Mouse (Mus musculus): ENCODE results near the gene Fry.

Fry gene

DNA sequence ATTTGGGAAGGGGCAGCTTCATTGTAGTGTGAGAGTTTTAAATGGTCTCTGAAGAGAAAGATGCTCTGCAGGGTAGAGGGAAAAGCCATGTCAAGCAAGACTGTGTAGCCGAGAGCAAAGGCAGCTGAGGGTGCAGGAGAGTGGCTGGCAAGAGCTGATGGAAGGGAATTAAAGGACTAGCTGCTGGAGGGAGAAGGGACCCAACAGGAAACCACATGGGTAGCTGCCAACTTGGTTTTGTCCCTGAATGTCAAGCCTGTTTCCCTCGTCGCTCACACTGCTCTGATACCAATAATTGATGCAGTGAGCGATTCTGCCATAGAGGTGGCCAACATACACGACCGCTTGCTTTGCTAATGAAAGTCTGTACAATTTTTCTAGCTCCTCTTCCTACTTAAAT is 160.9 kb downstream of the Fry start:
- DNase-seq = no peak

DNA sequence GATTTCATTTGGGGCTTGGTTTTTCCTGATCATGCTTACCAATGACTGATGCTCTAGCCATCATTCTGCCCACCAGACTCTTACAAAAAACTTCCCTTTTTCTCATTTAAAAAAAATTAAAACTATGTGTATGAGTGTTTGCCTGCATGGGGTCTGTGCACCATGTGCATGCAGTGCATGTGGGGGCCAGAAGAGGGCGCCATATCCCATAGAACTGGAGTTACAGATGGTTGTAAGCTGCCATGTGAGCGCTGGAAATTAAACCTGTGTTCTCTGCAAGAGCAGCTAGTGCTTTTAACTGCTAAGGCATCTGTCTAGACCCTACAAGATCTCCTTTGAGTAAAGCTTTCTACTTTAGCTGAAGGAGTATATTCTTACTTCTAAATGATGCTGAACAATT is 162.6 kb downstream of the Fry start:
- DNase-seq = no peak

DNA sequence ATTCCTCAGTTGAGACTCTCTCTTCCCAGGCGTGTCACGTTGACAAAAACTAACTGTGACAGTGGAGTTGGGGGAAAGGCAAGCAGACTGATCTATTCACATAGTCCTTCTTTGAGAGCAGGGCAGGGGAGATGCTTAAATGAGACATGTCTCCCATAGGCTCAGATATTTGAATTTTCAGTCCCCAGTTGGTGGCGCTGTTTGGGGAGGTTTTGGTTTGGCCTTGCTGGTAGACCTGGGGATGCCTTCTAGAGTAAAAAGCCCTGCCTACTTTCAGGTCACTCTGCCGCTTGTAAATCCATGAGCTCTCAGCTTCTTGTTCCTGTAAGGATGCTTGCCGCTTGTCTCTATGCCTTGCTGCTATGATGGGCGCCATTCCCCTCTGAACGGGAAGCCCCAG is 163.6 kb downstream of the Fry start:
- no peak for DNase-seq

DNA sequence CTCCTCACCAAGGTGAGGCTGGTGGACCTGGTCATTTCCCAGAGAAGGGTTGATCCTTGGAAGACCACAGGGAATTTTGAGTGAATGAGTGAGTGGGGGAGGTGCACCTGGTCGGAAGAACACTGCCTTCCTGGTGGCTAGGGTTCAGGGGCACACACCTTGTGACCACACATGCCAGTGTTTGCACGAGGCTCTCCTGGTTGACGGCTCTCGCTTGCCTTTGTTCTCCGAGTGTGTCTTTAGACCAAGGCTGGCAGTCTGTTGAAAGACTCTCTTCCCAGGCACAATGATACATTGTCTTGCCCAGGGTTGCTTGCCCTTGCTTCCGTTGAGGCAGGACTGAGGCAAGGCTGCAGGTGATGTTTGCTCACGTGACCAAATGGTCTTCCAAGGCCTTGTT is 169.5 kb downstream of the Fry start:
- DNase-seq = no peak

DNA sequence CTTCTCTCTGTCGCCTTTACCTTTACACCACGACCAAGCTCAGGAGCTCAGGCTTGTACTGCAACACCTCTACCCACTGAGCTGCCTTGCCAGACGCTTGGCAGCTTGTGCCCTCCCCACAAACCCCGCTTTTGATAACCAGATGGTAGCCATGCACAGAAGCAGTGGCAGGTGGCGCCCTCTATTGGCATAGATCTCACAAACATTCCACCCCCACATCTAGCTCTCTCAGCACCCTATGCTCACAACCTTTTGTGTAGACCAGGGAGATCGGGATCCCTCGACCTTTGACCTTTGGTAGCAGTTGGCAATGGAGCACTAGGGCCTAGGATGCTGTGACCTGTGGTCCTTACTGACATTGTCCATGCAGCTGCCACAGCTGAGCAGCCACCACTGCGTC is 171.2 kb downstream of the Fry start:
- peak in 1 of 2 experiments; percentile 17 for DNase-seq

DNA sequence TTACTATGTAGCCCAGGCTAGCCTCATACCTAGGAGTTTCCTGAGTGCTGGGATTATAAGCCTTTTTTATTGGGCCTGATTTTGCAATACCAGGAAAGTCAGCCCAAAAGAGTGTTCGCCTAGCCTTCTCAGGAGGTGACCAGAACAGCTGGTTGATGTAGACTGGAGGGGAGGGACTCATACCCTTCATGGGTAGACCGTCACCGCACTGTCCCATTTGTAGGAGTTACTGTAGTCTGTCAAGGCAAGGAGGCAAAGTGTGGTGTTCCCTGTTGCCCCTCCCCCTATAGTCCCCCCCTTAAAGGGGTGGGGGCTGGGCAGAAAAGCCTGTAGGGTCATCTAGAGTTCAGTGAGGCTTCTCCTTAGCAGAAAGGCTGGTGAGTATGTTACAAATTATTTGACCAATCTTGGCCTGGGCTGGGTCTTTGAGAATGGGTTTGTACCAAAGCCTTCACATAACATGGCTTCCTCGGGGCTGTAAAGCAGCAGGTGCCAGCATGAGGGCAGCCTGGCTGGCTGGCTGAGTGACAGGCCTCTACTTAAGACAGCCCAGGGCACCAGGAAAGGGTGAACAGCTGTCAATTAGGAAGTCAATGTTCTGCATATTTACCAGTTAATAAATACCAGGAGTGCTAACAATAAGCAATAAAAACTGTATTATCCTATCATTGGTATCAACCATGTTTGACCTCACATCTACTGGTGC is 172.2 kb downstream of the Fry start:
- no peak for DNase-seq

DNA sequence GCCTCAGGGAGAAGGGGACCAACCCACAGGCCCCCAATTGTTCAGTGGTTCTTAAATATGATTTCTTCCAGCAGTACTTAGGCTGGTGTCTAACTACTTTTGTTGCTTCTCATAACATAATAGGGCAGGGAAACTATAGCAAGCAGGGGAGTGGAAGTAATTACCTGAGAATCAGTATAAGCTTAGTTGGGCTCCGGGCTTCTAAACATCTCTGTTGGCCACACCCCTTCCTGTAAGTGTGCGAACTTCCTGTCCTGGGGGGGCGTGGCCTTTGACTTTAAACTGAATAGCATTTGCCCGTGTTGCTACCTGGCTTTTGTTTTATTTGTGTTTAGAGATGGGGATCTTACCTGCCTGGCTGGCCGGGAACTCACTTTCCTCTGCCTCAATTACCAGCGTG is 172.8 kb downstream of the Fry start:
- no peak for DNase-seq

DNA sequence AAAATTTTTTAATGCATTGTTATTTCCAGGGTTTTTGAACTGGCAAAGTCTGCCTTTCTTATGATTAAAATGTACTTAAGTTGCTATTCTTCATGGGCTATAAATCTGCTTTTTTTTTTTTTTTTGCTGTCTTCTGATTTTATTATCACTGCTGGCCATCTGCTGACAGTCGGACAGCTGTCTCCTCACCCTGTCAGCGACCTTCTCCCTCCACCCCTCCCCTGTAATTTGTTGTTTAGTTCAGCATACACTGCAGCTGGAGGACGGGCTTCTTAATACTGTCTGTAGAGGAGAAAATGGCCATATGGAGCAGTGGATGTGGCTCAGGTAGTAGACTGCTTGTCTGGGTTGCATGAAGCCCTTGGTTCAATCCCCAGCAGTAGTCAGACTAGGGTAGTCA is 173.7 kb downstream of the Fry start:
- DNase-seq = no peak

DNA sequence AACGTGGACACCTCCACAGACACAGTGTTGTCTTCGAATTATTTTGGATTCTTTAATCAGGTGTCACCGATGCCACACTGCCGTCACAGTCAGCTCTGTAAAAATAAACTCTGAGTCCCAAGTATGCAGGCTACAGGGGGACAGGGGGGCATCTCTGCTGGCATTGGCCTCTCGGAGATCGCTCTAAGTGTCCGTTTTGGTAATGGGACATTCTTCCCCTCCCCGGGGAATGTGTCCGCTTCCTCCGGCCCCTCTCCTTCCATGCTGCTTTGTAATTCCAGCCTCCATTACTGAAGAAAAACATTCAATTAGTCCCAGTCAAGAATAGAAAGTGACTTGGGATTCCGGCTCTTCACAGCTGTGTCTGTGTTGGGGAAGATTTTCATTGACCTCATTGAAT is 175.9 kb downstream of the Fry start:
- DNase-seq = peak in 1 of 2 experiments; percentile 29

DNA sequence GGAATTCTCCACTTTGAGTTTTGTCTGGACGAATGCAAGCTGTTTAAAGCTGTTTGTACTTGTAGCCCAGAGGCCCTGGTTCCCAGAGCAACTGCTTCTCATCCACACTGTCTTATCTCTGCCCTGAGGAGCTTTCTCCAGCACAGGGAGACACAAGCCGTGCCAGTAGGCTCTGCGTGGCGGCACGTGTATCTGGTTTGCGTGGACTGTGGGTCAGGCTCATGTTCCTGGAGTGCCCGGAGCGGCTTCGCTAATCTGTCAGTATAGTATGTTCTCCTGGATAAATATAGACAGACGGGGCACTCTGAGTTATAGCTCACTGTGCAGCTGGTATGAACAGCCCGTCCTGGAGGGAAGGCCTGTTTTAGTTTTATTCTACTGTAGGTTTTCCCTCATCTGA is 176.7 kb downstream of the Fry start:
- DNase-seq = no peak

DNA sequence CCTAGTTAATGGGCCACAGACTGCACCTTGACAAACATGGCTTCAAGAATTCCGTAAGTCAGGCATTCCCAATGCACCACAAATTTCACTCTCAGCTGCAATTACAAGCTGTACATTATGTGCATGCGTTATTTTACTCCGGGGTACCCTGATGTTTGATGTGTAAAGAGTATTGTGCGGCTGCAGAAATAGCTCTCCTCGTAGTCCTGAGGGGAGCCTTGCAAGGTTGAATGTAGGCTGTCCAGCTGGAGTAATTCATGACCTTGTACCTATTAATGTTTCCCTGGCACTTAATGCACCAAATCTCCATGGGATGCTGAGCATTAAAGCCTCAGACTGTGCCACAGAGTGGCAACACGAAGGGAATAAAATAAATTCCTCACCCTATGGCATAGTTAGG is 180.5 kb downstream of the Fry start:
- no peak for DNase-seq

DNA sequence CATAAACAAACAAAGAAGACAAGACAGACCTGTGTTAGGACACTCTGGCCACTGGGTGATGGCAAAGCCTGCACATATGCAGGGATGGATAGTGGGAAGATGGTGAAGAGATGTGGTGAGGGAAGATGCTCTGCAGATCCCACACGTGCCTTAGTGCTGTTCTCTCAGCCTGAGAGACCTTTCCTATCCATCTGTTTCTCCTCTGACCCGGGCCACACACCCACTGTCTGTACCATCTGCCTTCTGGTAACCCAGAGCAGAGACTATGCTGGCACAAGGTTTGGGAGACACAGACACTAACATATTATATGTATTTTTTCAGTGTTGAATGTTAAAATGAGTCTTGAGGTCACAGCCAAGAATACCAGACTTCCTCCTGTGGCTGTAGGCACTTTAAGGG is 183.7 kb downstream of the Fry start:
- no peak for DNase-seq

DNA sequence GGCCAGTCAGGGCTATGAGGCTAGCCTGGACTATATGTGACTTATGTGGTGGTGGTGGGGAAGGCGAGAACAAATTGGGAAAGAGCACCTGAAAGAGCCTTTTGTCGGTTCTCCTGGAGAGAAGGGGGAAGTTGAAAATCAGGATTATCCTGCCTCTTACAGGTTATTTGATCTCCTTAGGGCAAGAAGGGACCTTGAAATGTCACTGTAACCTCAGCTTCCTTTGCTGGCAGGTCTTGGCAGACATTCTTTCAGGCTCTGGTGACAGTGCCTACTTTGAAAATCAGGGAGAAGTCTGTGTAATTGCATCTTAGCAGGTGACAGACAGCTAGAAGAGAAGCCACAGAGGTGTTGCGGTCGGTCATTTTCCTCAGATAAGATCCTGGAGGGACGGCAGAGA is 184.6 kb downstream of the Fry start:
- DNase-seq = no peak

DNA sequence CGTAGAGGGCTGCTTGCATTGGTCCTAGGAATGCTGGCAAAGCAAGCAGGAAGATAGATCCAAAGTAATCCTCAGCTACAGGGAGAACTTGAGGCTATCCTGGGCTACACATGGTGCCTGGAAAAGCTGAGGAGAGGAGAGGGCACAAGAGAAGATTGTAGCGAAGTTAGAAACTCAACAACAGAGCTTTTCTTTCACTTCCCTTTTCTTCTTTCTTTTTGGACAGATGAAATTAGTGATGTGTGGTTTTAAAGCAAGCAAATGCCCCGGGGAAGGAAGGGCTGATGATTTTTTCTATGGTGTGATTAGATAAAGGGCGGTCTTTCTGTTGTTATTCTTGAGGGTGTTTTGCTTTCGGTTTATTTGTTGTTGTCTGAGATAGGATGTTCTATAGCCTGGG is 188.1 kb downstream of the Fry start:
- no peak for DNase-seq

DNA sequence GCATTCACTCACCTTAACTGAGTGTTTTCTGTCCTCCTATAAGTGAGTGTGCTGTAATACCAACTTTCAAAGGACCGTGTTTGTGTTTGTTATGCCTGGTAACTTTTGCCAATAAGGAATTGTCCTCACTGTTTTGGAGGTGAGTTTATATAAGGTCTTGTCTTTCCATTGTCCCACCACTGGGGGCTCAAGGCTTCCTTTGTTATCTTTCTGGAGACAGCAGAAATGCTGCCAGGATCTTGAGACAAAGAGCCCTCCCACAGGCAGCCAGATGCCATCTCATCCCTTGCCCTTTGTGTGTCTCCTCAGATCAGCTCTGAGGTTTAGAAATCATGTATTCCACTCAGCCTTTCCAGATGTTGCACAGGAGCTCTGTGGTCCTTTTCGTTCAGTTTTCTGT is 194.8 kb downstream of the Fry start:
- no peak for DNase-seq

DNA sequence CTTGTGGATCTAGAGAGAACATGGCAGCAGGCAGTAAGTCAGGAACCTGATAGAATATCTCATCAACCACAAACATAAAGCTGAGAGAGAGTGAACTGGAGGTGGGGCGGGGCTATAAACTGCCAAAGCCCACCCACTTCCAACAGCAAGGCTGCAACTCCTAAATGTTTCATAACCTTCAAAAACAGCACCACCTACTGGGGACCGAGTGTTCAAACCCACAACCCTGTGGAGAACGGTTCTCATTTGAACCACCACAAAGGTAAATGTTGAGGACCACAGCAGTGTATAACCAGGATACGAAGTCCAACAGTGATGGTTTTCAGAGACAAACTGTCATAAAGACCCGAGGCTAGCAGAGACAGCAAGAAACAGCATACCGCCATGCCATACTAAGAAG is 196.1 kb downstream of the Fry start:
- no peak for DNase-seq

DNA sequence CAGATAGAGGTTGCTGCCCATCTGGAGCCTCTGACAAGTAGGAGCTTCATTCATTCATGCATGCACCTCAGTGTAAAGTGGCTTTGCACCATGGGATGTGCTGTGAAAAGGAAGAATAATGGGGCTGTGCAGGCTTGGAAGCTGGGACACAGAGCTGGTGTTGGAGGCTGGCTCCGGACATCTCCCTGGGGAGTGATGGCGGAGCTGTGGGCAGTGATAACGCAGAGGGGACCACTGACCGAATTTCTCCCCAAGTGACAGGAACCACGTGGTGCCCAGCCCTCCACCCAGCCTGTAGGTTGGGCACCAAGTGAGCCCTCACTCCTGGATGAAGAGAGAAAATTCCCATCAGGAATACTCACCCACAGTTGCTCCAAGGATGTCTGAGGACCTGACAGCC is 207.0 kb downstream of the Fry start:
- no peak for DNase-seq

DNA sequence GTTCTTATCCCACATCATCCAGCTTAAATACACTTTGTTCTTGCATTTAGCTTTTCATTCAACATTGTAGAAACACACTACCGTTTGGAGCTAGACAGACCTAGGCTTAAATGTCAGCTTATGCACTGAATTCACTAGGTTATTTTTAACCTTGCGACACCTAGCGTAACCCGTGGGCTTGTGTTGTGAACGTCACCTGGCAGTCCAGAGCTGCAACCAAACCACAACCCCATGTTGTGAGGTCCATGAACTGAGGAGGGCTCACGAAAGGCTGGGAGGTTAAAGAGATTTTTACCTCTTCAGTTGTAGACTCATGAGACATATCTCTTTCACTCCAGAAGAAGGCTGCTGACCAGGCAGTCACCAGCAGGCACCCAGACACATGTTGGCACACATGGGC is 210.2 kb downstream of the Fry start:
- no peak for DNase-seq

DNA sequence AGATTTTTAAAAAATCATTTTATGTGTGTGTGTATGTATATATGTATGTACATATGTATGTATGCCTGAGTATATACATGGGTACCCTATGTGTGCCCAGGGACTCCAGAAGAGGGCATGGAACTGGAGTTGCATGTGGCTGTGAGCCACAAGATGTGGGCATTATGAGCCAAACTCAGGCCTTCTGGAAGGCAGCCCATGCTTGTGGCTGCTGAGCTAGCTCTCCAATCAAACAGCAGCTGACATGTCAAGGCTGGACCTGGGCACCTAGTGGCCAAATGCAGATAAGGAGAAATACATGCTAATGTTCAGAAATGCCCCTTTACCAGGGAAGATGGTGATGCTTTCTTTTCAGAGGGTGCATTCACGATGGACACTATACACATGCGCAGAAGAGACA is 213.4 kb downstream of the Fry start:
- no peak for DNase-seq

DNA sequence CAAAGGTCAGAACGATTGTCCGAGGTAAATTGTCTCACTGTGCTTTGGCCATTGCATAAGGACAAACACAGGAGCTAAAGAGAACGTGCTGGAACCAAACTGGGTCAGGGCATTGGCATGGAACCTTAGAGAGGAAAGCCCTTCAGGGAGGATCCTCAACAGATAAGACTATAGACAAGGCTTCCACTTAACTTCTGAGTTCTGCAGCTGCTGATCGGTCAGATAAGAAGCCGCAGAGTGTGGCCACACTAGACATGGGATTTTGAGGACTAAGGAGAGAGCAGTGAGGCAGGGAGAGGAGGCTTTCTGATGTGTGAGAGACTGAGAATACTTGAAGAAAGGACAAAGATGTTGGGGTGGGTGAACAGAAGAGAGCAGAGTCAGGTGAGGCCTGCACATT is 214.4 kb downstream of the Fry start:
- DNase-seq = no peak

DNA sequence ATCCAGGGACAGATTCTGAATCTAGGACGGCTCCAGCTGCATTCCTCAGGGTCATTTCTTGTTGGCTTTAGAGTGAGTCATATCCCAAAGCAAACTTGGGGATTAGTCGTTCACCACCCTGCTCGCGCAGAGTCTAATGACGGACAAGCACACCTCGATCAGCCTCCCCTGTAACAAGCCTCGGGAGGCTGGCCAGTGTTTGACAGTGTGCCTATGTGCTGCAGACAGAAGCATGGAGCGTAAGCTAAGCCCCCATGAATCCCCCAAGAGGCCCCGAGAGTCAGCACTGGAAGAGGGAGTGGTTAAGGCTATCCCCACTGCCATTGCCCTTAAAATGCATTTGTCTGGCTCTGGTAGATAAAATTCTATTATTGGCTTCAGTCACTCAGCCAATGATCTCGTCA is 214.9 kb downstream of the Fry start:
- DNase-seq = no peak

DNA sequence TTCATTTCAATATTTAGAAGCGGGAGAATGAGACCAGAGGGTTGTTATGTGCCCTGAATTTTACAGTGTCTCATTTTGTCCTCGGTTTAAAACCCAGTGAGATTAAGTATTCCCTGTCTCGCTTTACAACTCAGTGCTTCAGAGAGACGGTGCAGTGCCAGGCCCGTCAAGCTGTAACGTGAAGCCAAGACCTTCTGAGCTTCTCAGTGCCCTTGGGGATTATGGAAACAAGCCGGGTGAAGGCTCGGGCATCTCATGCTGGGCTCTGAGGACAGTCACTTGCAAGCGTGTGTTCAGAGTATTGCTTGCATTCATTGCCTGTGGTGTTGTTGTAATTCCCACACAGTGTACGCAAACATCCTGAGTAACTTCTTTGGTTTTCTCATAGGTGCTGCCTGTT is 218.0 kb downstream of the Fry start:
- no peak for DNase-seq

DNA sequence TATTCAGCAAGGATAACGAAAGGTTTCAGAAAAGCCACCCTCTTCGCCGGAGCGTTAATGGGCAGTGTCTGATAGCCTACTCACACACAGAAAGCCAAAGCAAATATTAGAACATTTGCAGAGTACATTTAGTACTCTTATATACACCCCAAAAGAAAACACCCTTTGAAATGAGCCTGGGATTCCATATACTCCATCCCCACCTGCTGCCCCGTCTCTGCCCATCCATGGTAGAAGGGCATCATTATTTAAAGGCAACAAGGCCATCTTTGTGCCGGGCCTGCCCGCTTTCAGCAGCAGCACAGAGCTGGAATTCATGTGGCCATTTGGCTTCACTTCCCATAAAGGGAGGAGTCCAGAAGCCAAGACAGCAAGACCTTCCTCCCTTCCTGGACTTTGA is 219.3 kb downstream of the Fry start:
- DNase-seq = no peak

DNA sequence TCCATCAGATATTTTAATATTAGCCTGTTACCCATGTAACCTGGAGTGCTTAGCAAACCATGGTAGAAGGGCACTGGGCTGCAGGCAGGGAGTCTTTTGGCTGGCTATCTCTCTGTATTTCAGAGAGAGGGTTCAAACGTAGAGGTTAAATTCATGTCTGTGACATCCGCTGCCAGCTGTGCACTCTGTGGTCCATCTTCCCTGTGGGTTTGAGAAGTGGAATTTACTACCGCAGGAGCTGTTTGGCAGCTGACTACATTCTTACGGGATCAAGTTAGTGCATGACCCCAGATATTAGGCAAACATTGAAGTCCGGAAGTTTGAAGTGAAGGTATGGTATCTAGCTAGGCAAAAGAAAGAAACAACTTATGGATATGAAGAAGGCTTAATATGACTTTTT is 222.5 kb downstream of the Fry start:
- DNase-seq = no peak

DNA sequence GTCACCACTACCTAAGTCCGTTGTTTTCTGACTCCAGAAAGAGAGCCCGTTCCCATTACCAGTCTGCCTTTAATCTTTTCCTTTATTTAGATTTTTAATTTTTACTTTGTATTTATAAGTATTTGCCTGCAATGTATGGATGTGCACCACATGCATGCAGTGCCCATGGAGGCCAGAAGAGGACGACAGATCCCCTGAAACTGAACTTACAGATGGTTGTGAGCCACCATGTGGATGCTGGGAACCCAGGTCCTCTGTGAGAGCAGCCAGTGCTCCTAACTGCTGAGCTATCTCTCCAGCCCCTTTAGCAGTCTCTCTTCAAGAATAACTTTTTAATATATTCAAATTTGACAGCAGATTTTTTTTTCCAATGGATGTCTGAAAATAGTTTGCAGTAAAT is 223.7 kb downstream of the Fry start:
- no peak for DNase-seq

DNA sequence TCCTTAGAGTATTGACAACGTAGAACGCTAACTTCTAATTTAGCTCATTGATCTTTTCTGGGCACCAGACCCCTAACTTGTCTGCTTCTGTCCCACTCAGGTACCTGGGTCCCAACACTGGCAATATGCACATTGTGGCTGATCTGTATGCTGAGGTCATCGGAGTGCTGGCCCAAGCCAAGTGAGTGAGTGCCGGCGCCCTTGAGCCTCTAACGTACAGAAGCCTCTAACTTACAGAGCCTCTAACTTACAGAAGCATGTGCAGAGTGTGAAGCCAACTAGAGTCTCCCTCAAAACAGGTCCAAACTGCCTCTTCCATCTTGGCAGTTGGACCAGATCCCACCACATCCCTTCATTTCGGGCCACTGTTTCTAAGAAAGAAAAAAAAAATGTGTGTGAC is 227.5 kb downstream of the Fry start:
- no peak for DNase-seq

Measured in lung, postnatal 4 days (tissue).